Mouse (Mus musculus) Patski (cell line): ENCODE measurements around the gene Flvcr1. TPM values are rescaled to one million over a fixed set of nuclear protein-coding genes. Genes with fewer than 3 reads are reported as not detected.
A peak's percentile ranks its signal among the peaks of the same experiment; 100 is the strongest.

ENCODE experiments used
- ATAC-seq: fragments of 100-300 bp; one replicate; pipeline ENCODE4 v1.8.0; 2021
- CTCF ChIA-PET: fragments of 350-600 bp; sonication (Branson Sonifier 250); formaldehyde crosslinking; loops from one replicate; lab custom pipeline; 2022; ENCODE audit warnings: inconsistent platforms; lab: Charles Lee
- POLR2A ChIA-PET: fragments of 350-600 bp; sonication (Branson Sonifier 250); formaldehyde crosslinking; loops from one replicate; lab custom pipeline; 2022; ENCODE audit warnings: antibody characterized with exemption, inconsistent platforms; lab: Charles Lee
- DNase-seq: peaks from one replicate; pipeline ENCODE4 v3.0.0-alpha.2; 2011; ENCODE audit warnings: low read depth, low spot score
- H3K27me3 ChIP-seq: fragments of 371-371 bp; one replicate; pipeline ENCODE4 v1.5.1; 2021
- CTCF ChIP-seq: fragments of 100-300 bp; IDR thresholded peaks from one replicate; pipeline ENCODE4 v1.5.1; 2021
- in situ Hi-C: fragments of 300-500 bp; cut with MboI; formaldehyde crosslinking; loops from 3 replicates; pipeline ENCODE4 v1.11.1; 2018; ENCODE audit warnings: low pct_unique_long_range_greater_than_20kb, mixed read lengths
- polyA plus RNA-seq: library from polyadenylated mRNA; unstranded; gene quantifications from one replicate; pipeline ENCODE4 v1.2.3, GENCODE M21; 2021

Gene Flvcr1
- polyA plus RNA-seq, 1 experiment from 2014 or later = 20.0 TPM

DNA sequence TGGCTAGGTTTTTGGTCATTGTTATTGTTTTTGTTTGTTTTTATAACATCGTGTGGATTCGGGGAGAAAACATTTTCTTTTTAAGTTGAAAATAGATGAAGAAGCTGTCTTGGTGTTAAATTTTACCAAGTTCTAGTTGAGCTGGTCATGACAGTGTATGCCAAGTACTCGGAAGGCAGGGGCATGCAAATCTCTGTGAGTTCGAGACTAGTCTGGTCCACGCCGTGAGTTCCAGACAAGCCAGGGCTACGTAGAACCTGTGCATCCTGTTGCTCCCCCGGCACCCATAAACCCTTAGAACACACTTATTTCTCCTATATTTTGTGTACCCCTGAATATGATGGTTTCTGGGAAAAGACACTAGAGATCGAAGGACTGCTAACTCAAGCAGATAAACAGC is 37.7 kb upstream of the Flvcr1 start:
- ATAC-seq = no peak
- ChIA-PET POLR2A (interaction anchor here (1.0 to 2.2 kb wide), 2 partner anchors 15 to 119 kb away, joined by 3 to 5 read pairs; no protein-coding TSS in a partner anchor), CTCF (interaction anchor here (1.7 to 3.0 kb wide), 4 partner anchors 10 to 119 kb away, joined by 3 to 11 read pairs (median 6); no protein-coding TSS in a partner anchor)
- H3K27me3 ChIP-seq = no peaks in the 10 kb centered on the region
- no peak for DNase-seq
- in situ Hi-C loops = loop anchor here (5.0 kb wide), 2 partner anchors 56 to 121 kb away; no protein-coding TSS in a partner anchor
- no peak for TF ChIP-seq CTCF

DNA sequence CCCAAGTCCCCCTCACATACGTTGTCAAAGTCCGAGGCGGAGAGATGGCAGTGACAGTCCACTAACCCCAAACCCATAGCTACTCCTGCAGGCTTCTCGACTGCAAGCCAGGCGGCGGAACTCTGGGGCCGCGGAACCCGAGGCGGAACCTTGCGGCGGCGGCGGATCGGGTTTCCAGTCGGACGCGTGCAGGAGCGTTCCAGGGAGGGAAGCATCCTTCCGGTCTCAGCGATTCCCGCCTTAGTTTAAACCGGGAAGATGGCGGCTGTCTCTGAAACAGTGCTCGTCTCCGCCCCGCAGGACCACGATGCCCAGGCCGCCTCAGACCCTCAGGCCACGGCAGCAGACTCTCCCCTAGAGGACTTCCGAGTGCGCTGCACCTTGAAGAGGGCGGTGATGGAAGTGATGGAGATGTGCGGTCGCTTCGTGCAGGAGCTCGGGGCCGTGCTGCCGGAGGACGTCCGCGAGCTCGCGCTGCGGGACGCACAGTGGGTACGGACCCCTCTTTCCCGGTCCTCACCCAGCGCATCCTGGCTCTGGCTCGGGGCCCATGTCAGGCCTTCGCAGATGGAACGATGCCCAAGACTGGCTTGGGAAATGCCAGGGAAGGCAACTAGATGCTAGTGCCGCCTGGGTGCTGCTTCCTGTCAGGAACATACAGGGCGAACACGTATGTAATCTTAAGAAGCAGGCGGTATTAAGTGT is 37.0 kb upstream of the Flvcr1 start, which contains the start of the genes Tatdn3 and Nsl1:
TSS of gene Tatdn3 (minus strand) at position 152 of the 705 bp plus-strand sequence.
TSS of gene Nsl1 (plus strand) at position 232 of the 705 bp plus-strand sequence.
- TF ChIP-seq CTCF = no peak
- H3K27me3 ChIP-seq = no peaks in the 10 kb centered on the region
- ChIA-PET POLR2A (interaction anchor here (0.7 to 2.2 kb wide), 4 partner anchors 14 to 118 kb away, joined by 3 to 5 read pairs (median 4); no protein-coding TSS in a partner anchor), CTCF (interaction anchor here (0.9 to 3.0 kb wide), 5 partner anchors 10 to 118 kb away, joined by 3 to 11 read pairs (median 4); no protein-coding TSS in a partner anchor)
- in situ Hi-C loops = loop anchor here (5.0 kb wide), 2 partner anchors 56 to 121 kb away; no protein-coding TSS in a partner anchor
- DNase-seq (no peak), ATAC-seq (peak; percentile 87)

DNA sequence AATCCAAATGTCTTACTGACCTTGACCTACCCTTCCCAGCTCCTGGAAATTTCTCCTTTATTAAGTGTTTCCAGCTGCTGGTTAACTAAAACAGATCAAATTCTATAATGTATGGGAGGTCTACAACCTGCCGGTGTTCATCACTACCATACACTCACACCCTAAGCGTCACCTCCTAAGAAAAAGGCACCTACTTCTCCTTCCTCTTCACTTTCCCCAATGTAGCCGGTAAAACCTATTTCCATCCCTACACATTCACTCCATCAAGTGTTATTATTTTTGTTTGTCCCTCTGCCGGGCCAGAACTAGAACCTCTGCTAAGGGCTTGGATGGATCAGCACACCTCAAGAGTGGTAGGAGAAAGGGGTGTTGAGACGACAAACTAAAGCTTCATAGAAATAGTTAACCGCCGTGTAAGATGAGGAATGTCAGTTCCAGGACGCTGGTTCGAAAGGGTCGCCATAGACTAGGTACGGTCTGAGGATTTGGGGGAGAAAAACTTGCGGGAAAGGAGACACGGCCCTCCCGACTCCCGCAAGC is 36.4 kb upstream of the Flvcr1 start:
- CTCF ChIA-PET = interaction anchor here (0.6 to 3.0 kb wide), 5 partner anchors 9 to 118 kb away, joined by 3 to 11 read pairs (median 4); no protein-coding TSS in a partner anchor
- no peaks in the 10 kb centered on the region for H3K27me3 ChIP-seq
- DNase-seq (no peak), ATAC-seq (peak; percentile 54)
- POLR2A ChIA-PET = interaction anchor here (0.7 to 2.2 kb wide), 4 partner anchors 13 to 117 kb away, joined by 3 to 5 read pairs (median 4); no protein-coding TSS in a partner anchor
- TF ChIP-seq CTCF = no peak
- in situ Hi-C loops = loop anchor here (5.0 kb wide), 2 partner anchors 55 to 120 kb away; no protein-coding TSS in a partner anchor

DNA sequence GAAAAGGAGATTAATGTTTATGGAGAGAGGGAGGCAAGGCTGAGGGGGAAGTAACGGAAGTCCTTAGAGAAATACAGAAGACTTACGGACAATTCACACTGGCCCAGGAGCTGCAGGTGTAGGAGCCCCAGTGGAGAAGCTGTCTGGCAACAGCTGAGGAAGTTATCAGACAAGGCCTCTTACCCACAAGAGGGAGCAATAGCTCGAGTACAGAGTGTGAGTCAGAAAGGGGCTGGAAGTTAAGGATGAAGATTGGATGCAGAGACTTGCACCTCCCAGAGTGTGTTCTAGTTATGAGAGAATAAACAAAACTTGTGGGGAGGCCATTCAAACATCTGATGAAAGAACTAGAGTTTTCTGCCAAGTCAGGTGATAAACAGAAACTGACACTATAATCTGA is 31.5 kb upstream of the Flvcr1 start:
- TF ChIP-seq CTCF = peak; percentile 40
- in situ Hi-C loops = no loop called here
- CTCF ChIA-PET = interaction anchor here (1.3 kb wide), 1 partner anchor 22 kb away, joined by 3 read pairs; no protein-coding TSS in a partner anchor
- ATAC-seq (no peak), DNase-seq (no peak)
- POLR2A ChIA-PET = interaction anchor here (1.6 kb wide), 1 partner anchor 11 kb away, joined by 4 read pairs; no protein-coding TSS in a partner anchor
- no peaks in the 10 kb centered on the region for H3K27me3 ChIP-seq

DNA sequence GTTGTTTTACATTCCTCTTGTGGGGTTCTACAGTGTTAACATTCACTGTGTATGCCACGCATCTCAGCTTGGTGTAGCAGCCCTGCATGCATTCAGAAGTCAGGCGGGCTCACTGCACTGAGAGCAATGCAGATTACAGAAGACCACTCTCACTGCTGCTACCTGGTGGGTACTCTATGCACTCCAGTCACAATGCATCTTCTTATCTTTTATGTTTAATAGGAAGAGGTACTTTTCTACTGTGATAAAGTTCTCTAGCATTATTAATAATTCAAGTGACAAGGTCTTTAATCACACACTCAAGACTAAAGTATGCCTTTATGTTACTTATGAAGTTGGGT is 29.5 kb upstream of the Flvcr1 start:
- CTCF ChIA-PET = interaction anchor here (1.1 to 1.2 kb wide), 2 partner anchors 29 to 34 kb away, joined by 3 to 4 read pairs; partner anchors contain the start of gene Flvcr1
- no peaks in the 10 kb centered on the region for H3K27me3 ChIP-seq
- ATAC-seq = no peak
- no peak for DNase-seq
- in situ Hi-C loops = no loop called here
- no peak for TF ChIP-seq CTCF
- POLR2A ChIA-PET = no interaction called here

DNA sequence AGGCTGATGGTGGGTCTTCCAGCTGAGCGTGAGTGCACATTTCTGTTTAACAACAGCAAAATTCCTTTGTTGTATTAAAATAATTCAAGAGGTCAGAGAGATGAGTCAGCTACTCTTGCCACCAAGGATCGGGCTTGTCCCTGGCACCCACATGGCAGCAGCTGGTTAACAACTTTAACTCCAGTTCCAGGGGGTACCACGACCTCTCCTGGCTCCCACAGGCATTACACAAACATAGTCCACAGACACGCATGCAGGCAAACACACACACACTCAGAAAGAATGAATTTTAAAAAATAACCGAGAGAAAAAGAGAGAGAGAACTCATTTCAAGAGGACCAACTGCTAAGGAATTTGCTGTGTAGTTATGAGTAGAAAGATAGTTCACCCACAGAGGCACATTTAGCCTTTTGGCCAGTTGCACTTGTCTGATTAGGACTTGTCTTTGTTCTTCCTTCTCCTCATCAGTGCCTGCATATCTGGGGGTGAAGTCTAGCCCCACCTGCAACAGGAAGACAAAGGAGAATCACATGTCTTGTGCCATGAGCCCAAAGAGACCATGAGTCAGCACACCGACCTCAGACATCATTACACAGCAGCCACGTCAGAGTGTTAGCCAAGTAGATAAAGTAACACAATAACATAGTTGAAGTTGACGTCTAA is 29.0 kb upstream of the Flvcr1 start:
- no peak for DNase-seq

DNA sequence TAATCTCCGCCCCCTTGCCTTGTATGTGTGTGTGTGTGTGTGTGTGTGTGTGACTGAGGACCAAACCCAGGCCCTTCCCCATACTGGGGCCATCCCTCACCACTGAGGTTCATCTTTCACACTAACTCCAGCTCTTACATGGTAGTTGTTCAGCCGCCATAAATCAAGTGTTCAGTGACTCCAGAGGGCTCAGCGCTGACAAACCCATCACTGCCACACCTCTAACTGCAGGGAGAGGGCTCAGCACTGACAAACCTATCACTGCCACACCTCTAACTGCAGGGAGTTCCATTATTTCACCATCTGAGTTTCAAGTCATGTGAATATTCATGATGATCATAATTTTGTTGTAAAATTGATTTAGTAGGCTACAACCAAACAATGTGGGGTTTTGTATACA is 27.6 kb upstream of the Flvcr1 start:
- ChIA-PET POLR2A (no interaction called here), CTCF (no interaction called here)
- DNase-seq = no peak
- no peak for TF ChIP-seq CTCF
- in situ Hi-C loops = no loop called here
- no peak for ATAC-seq
- no peaks in the 10 kb centered on the region for H3K27me3 ChIP-seq

More for the DNA sequence above, 29.0 kb upstream of the Flvcr1 start:
- ChIA-PET POLR2A (no interaction called here), CTCF (interaction anchor here (0.7 to 1.2 kb wide), 4 partner anchors 9 to 110 kb away, joined by 3 to 4 read pairs (median 3); partner anchors contain the start of gene Flvcr1)
- peak; percentile 77 for TF ChIP-seq CTCF
- no peak for ATAC-seq
- in situ Hi-C loops = no loop called here
- H3K27me3 ChIP-seq = no peaks in the 10 kb centered on the region

DNA sequence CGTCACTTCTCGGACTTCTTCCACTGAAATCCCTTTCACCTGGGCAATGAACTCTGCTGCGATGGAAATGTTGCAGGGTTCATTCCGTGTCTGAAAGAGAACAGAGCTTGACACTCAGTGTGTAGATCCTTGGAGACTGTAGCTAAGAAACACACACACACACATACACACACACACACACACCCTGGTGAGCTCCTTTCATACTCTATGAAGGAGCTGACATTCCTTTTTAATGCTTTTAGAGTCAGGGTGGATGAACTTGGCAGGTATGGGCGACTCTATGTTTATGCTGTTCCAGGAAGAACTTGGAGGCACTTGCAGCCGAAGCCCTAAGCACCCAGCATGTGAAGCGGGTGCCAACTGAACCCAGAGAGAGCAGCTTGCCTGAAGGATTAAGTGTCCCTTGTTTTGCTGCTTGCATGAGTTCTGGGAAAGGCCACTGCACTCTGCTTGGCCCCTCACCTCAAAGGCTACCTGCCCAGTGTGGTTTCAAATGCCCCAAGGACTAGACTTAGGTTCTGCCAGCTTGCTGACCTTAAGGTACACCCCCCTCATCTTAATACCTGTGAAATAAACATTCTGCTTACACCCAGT is 20.4 kb upstream of the Flvcr1 start:
- in situ Hi-C loops = no loop called here
- DNase-seq (no peak), ATAC-seq (no peak)
- CTCF ChIA-PET = interaction anchor here (0.7 to 1.4 kb wide), 3 partner anchors 8 to 41 kb away, joined by 3 to 4 read pairs (median 3); no protein-coding TSS in a partner anchor
- no peak for TF ChIP-seq CTCF
- POLR2A ChIA-PET = interaction anchor here (0.7 kb wide), 1 partner anchor 11 kb away, joined by 4 read pairs; no protein-coding TSS in a partner anchor
- no peaks in the 10 kb centered on the region for H3K27me3 ChIP-seq

DNA sequence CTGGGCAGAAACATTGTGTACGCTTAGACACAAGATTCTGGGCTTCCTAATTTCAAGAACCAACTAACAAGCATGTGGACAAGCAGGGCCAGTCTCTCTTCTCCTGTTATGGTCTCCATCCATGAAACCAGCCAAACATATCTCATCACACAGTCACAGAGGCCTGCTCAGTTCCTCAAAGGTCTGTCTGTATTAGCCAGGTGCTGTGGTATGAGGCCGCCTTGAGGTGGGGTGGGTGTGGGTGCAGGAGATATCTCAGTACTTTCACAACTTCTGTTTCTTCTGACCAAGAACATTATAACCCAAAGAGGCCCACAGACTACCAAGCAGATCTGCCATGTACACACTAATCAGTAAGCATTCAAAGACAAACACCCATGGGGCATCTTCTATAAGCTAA is 19.3 kb upstream of the Flvcr1 start:
- in situ Hi-C loops = no loop called here
- CTCF ChIA-PET = interaction anchor here (1.3 kb wide), 1 partner anchor 40 kb away, joined by 3 read pairs; no protein-coding TSS in a partner anchor
- ATAC-seq = no peak

More for the DNA sequence above, 19.3 kb upstream of the Flvcr1 start:
- no peak for TF ChIP-seq CTCF
- H3K27me3 ChIP-seq = no peaks in the 10 kb centered on the region
- POLR2A ChIA-PET = no interaction called here
- DNase-seq = no peak
